Mouse (Mus musculus): ENCODE data around the gene Mapk1ip1l.

DNA sequence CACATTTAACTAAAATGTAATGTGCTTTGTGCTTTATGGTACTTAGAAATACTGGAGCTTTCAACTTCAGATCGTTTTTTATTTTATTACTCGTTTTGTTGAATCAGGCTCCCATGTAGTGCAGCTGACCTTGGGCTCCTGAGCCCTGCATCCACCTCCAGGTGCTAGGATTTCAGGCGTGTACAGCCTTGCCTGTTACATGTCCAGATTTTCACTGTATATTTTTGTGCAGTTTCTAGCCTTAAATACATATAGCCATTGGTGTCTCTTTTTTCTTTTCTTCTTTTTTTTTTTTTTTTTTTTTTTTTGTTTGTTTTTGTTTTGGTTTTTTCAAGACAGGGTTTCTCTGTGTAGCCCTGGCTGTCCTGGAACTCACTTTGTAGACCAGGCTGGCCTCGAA lies 16.5 kb upstream of the Mapk1ip1l start:
- no peak for TF ChIP-seq POLR2A (IDR thresholded peaks at IDR 0.05; ENCODE audit: borderline replicate concordance, control insufficient read depth, low read depth, low read length)
- no peak for TF ChIP-seq CTCF (IDR thresholded peaks at IDR 0.05; ENCODE audit: control insufficient read depth, insufficient read depth, low read length)
